1 mouse cellular context compared by ENCODE assay signal in the genomic region with DNA sequence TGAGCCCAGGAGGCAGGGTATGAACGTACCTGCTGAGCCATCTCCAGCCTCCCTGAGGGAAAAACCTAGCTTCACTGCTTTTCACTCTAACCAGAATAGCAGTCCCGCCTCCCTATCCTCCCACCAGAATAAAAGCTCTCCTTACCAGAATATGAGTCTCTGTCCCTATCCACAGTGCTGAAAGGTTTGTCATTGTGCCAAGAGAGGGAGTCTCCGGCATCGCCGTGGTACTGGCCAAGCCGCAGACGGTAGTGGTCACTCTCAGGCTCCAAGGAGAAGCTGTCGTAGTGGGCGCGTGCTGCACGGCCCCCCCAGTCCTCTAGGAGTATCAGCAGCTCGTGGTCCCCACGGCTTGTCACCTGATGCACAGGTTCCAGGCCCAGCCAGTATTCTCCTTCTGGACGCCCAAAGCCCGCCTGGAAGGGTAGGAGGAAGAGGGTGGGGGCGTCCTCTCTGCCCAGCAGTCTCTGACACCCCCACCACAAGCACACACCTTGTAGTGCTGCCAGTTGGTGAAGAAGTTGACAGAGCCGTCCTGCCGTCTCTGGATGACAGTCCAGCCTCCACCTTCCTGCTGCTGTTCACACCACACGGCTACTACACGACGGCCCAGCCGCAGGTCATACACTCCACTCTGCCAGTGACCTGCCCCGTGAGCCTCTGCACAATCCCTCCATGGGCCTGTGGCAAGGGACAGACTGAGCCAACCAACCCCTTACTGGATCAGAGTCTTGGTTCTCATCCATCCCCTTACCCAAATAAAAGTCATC.
A peak's percentile ranks its signal among the peaks of the same experiment; 100 is the strongest.
TF ChIP-seq lines count a peak whose summit lies in the region.

No protein-coding gene starts in this region.

TF ChIP-seq in MEL, 35 proteins besides CTCF, POLR2A, EP300 and RAD21:
- 0 out of 2 replicates have a peak, but pooled peaks have one; percentile 44 for TF ChIP-seq POLR2AphosphoS5 (IDR thresholded peaks at IDR 0.05; ENCODE audit: borderline replicate concordance, low read depth, low read length)
- no peak for TF ChIP-seq USF2 (IDR thresholded peaks at IDR 0.05; ENCODE audit: borderline replicate concordance in 1 of 2, insufficient read depth in 1 of 2, low read depth in 1 of 2, low read length in 2 of 2)
